Mouse (Mus musculus) olfactory bulb, adult 2 months (tissue): ENCODE measurements around the gene Serinc3. TPM values are rescaled to one million over a fixed set of nuclear protein-coding genes. Genes with fewer than 3 reads are reported as not detected.

Source experiments
- H3K27ac ChIP-seq: fragments of 200-500 bp; 2 replicates; pipeline ENCODE4 v1.5.1; 2012; ENCODE audit warnings: low read depth, low read length; ENCODE audit not compliant: insufficient read depth
- H3K4me1 ChIP-seq: fragments of 200-500 bp; 2 replicates; pipeline ENCODE4 v1.6.1; 2012; ENCODE audit warnings: low read length; ENCODE audit not compliant: control insufficient read depth, insufficient read depth
- H3K4me3 ChIP-seq: fragments of 200-500 bp; 2 replicates; pipeline ENCODE4 v1.5.1; 2012; ENCODE audit warnings: mild to moderate bottlenecking, low read depth, low read length, moderate library complexity; ENCODE audit not compliant: insufficient read depth
- CTCF ChIP-seq: fragments of 200-500 bp; IDR thresholded peaks from 2 replicates; pipeline ENCODE4 v1.5.1; 2012; ENCODE audit warnings: low read depth, mild to moderate bottlenecking, low read length, moderate library complexity; ENCODE audit not compliant: insufficient read depth
- POLR2A ChIP-seq: fragments of 200-500 bp; IDR thresholded peaks from 2 replicates; pipeline ENCODE4 v1.6.1; 2012; ENCODE audit warnings: mild to moderate bottlenecking, low read depth, low read length, moderate library complexity; ENCODE audit not compliant: insufficient read depth
- WGBS: fragments of 180-500 bp; shearing (Covaris S2); methylation state at CpG from one replicate; pipeline ENCODE4 v1.1.7; 2018; 5-methylcytosine and 5-hydroxymethylcytosine counted together
- polyA plus RNA-seq: library from polyadenylated mRNA; stranded (reverse); fragments of >200 nt; gene quantifications from 2 replicates; pipeline ENCODE4 v1.2.4, GENCODE M21; 2012; ENCODE audit warnings: low replicate concordance; ENCODE audit not compliant: missing spikeins, insufficient read depth, insufficient read length

The Serinc3 gene
- polyA plus RNA-seq, 1 experiment: 82.6 TPM

DNA sequence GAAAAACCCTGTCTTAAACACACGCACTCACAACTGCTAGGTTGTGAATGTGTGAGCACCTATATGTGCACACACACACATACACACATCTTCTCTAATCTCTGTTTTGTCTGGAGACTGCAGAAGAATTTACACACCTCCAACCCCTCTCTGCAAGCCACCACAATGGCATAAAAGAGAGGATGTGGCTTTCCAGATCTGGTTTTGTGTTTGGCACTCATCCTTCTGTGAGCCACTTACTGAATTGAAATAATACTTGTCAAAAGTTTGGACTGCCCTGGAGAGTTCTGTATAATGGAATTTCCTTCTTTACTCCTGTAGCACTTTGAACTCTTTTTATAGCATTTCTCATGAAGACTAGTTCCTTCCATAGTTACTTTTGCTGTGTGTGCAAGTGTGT is 22.1 kb upstream of the Serinc3 start:
- 97% methylated on average over 1 of the region's 1 CpGs for WGBS
- Histone ChIP-seq H3K27ac (peak overlapping the region; percentile 20; the same call in 1 of the 2 replicates), H3K4me1 (peaks cover 18% of the 10 kb centered on the region), H3K4me3 (no peak overlapping the region)
- no peak for TF ChIP-seq POLR2A
- TF ChIP-seq CTCF: no peak

DNA sequence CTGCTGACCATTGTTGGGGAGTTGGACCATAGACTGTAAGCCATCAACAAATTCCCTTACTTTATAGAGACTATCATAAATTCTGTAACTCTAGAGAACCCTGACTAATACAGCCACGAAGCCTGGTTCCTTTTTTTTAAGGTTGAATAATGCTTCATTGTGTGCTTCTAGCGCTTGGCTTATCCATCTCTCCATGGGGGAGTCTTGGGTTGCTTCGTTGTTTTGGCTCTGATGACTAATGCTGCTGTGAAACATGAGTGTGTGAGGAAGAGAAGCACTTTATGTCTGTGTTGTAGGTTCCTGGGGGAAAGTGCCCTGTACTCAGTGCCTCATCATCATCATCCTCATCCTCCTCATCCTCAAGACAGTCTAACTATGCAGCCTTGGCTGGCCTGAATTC is 19.0 kb upstream of the Serinc3 start:
- H3K4me1 ChIP-seq: peaks cover 33% of the 10 kb centered on the region
- H3K4me3 ChIP-seq: no peak overlapping the region
- TF ChIP-seq POLR2A (no peak), CTCF (no peak)
- WGBS: 11% methylated on average over 3 of the region's 3 CpGs
- peak overlapping the region; percentile 95 for H3K27ac ChIP-seq

DNA sequence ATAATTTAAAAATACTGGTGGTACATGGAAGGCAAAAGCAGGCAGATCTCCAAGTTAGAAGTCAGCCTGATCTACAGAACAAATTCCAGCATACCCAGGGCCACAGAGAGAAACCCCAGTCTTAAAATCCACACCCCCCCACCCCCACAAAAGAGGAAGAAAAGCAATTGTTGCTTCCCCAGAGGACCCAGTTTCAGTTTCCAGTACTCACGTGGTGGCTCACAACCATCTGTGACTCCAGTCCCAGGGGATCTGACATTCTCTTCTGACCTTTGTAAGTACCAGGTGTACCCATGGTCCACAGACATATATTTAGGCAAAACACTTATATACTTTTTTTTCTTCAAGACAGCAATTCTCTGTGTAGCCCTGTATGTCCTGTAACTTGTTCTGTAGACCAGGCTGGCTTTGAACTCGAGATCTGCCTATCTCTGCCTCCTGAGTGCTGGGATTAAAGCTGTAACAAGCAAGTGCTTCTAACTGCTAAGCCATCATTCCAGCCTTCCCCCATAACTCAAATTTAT is 17.8 kb upstream of the Serinc3 start:
- no peak overlapping the region for H3K4me3 ChIP-seq
- TF ChIP-seq POLR2A (no peak), CTCF (no peak)
- peaks cover 31% of the 10 kb centered on the region for H3K4me1 ChIP-seq
- 63% methylated on average over 2 of the region's 2 CpGs for WGBS
- peak overlapping the region; percentile 98; the same call in 1 of the 2 replicates for H3K27ac ChIP-seq

DNA sequence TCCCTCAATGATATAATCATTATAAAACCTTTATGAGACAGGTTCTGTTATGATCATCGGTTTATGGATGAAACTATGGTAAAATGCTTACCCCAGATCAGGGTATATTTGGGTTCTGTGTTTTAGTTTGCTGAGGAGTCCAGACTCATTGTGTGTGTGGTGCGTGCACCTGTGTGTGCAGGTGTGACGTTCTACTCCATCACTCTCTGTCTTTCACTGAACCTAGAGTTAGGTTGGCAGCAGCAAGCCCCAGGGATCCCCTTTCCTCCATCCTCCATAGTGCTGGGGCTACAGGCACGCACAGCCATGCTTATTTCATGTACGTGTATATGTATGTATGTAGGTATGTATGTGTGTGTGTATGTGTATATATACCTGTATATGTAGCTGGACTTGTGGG is 17.1 kb upstream of the Serinc3 start:
- 85% methylated on average over 5 of the region's 5 CpGs for WGBS
- peaks cover 29% of the 10 kb centered on the region for H3K4me1 ChIP-seq
- no peak overlapping the region for H3K4me3 ChIP-seq
- no peak for TF ChIP-seq POLR2A
- peak overlapping the region; percentile 98 for H3K27ac ChIP-seq

DNA sequence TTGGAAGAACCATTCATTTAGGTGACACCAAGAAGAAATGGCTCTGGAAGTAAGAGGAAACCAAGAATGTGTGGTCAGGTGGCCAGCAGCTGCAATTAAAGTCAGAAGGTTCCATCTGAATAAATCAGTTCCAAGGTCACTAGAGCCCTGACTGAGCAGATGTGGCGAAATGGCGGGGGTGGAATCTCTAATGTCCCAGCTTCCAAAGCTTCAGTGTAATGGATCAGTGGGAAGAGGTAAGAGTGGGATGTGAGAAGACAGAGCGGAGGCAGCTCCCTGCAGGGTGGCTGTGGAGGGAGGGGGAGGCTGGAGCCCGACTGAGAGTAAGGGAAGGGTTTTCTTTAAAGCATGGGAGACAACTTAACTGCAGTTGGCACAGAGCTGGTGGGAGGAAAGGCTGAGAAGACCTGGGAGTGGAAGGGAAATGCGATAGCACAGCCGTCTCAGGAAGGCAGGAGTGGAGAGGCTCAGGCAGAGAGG is 16.5 kb upstream of the Serinc3 start:
- peaks cover 31% of the 10 kb centered on the region for H3K4me1 ChIP-seq
- no peak overlapping the region for H3K4me3 ChIP-seq
- no peak for TF ChIP-seq CTCF
- no peak for TF ChIP-seq POLR2A
- 17% methylated on average over 6 of the region's 6 CpGs for WGBS
- H3K27ac ChIP-seq: peak overlapping the region; percentile 98

DNA sequence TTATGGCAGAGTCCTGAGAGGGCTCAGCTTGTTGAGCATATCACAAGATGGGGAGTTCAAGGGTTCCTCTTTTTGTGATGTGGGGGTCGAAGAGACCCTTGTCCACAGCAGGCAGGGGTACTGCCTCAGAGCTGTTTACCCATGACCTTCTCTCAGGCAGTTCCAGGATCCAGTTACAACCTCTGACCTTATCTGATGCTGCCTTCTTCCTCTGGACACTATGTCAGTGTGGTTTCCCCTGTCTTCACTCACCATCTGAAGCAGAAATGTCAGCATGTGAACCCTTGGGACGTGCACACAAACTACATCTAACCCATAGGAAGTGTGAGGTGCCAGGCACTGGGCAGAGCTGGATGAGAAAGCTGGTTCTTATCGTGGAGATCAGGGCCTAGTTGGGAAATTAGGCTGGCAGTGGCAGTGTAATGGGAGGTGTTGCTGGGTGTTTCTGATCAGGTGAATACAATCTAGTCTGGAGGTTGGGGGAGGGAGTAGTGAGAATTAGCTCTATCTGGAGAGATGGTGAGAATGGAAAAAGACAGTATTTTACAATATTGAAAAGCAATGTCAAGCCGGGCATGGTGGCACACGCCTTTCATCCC is 15.3 kb upstream of the Serinc3 start:
- TF ChIP-seq CTCF (no peak), POLR2A (no peak)
- 67% methylated on average over 5 of the region's 5 CpGs for WGBS
- Histone ChIP-seq H3K4me3 (no peak overlapping the region), H3K4me1 (peaks cover 29% of the 10 kb centered on the region), H3K27ac (peak overlapping the region; percentile 82)

DNA sequence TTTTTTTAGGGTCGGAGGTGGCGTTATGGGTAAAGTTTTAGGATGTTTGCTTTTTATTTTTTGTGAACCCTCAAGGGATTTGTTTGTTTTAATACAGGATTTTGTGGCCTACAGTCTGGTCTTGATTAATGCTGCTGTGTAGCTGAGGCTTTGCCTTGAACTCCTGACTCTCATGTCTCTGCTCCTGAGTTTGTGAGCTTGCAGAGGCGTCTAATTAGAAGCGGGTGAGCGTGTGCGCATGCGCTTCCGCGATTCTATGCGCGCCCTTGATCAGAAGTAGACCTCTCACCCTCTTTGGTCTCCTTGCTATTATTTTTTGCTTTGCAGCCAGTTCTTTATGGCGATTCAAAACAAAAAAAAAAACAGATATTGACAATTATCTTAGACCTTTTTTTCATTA is 14.5 kb upstream of the Serinc3 start:
- peaks cover 28% of the 10 kb centered on the region for H3K4me1 ChIP-seq
- H3K4me3 ChIP-seq: peak overlapping the region; percentile 34
- WGBS: 56% methylated on average over 12 of the region's 12 CpGs
- TF ChIP-seq CTCF (no peak), POLR2A (no peak)
- peak overlapping the region; percentile 82 for H3K27ac ChIP-seq

DNA sequence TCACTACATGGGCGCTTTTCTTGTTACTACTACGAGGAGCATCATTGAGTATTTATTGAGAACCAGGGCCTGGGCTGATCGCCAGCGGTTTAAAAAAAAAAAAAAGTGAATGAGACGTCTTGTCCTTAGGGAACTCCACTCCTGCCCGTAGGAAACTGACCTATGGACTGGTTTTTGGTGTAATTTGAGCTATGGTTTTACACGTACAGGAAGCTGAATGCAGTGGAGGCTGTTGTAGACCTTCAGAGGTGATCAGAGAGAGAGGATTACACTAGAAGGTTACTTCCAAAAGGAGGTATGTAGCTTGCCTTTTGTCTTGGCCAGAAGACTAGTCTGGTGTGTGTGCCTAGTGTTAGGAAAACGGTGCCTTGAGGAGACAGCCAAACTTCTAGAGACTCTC is 14.0 kb upstream of the Serinc3 start:
- peaks cover 27% of the 10 kb centered on the region for H3K4me1 ChIP-seq
- TF ChIP-seq CTCF (no peak), POLR2A (no peak)
- 1% methylated on average over 8 of the region's 8 CpGs for WGBS
- H3K27ac ChIP-seq: peak overlapping the region; percentile 82
- peak overlapping the region; percentile 82 for H3K4me3 ChIP-seq

DNA sequence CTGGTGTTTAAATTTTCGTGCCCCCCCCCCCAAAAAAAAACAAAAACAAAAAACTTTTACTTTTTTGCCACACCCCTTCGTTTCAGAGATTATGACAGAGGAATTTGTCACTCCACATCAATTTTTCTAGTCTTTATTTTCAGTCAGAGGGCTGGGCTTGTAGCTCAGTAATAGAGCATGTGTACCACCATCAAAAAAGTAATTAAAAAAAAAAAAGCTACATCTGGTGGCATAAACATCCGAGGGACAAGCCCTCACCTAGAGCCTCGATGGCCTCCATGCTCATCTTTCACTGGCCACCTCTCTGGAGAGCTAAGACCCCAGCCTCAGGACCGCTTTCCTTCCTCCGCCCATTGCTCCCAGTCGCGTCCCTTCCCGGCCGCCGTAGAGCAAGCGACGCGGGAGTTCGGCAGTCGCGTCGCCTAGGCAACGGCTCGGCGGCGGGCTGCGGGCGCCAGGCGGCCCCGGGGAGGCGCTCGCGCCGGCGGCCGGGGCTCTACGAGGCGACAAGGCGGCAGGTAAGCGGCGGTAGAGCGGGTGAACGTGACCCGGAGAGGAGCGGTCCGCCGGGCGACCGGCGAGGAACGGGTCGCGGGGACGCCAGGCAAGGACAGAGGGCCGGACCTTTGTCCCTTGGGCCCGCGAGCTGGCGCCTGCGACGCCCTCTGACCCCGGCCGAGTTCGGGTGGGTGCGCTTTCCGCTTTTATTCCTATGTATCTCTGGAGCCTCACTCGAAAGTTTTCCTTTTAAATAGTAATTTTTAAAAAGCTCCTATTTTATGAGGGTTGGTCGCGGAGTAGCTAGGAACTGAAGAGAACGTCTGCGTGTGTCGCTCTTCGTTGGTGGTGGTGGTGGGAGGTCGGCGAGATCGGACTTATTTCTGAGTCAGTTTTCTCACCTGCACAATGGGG is 13.3 kb upstream of the Serinc3 start, which contains the start of gene Pkig:
Gene Pkig, plus strand, starts transcription at position 412 of the 912 bp plus-strand sequence.
- under 1% methylated on average over 71 of the region's 71 CpGs for WGBS
- Histone ChIP-seq H3K4me1 (peaks cover 27% of the 10 kb centered on the region), H3K27ac (peak within 1 kb of the TSS; percentile 82), H3K4me3 (peak within 1 kb of the TSS; percentile 82)
- TF ChIP-seq CTCF (no peak), POLR2A (peak; percentile 69; the same call in 1 of the 2 replicates)
